ENCODE assay signal across 24 mouse cellular contexts in genomic region chr13:114109441-114109840, GRCm38 (mm10).
DNase-seq lines count a peak whose midpoint lies in the region; ATAC-seq lines count a peak whose summit lies in the region.
"Had no signal": no experiment of that assay in that cellular context is flagged by ENCODE, and none has a peak within 500 bp of the region (broad histone marks: within the 10 kb centered on the region; RNA-seq: fewer than 3 reads in every experiment).

No protein-coding gene starts in this region.

- no peak overlapping the region for H3K4me2 ChIP-seq in forebrain, embryonic 11.5 days (ENCODE audit: low read depth, low read length, severe bottlenecking)
- H3K4me2 ChIP-seq in midbrain, embryonic 11.5 days = no peak overlapping the region
- no peak overlapping the region for H3K4me2 ChIP-seq in midbrain, embryonic 16.5 days (ENCODE audit: low read length)
- no peak overlapping the region for H3K4me2 ChIP-seq in forebrain, embryonic 15.5 days (replicated peaks)
- H3K4me2 ChIP-seq: hindbrain, embryonic 13.5 days; neural tube, embryonic 15.5 days had no signal

- 76% methylated on average over 10 of the region's 10 CpGs for WGBS in forebrain, embryonic 11.5 days
- 80% methylated on average over 10 of the region's 10 CpGs for WGBS in forebrain, embryonic 10.5 days
- 87% methylated on average over 10 of the region's 10 CpGs for WGBS in midbrain, embryonic 11.5 days
- WGBS in midbrain, embryonic 16.5 days = 70% methylated on average over 10 of the region's 10 CpGs
- 41% methylated on average over 10 of the region's 10 CpGs for WGBS in forebrain, embryonic 15.5 days

- no peaks in the 10 kb centered on the region for H3K36me3 ChIP-seq in forebrain, embryonic 11.5 days (ENCODE audit: control insufficient read depth, insufficient read depth, low read length)
- H3K36me3 ChIP-seq in forebrain, embryonic 10.5 days (replicated peaks) = no peaks in the 10 kb centered on the region
- no peaks in the 10 kb centered on the region for H3K36me3 ChIP-seq in midbrain, embryonic 11.5 days (ENCODE audit: control insufficient read depth, insufficient read depth, low read length)
- H3K36me3 ChIP-seq in midbrain, embryonic 16.5 days (ENCODE audit: control insufficient read depth, insufficient read depth, low read length) = no peaks in the 10 kb centered on the region
- H3K36me3 ChIP-seq in forebrain, embryonic 15.5 days = no peaks in the 10 kb centered on the region
- H3K36me3 ChIP-seq: hindbrain, embryonic 13.5 days; neural tube, embryonic 15.5 days had no signal

- no peaks in the 10 kb centered on the region for H3K4me1 ChIP-seq in forebrain, embryonic 11.5 days (replicated peaks; ENCODE audit: control insufficient read depth, insufficient read depth, low read length)
- peaks cover 17% of the 10 kb centered on the region; the same call in 1 of the 2 replicates for H3K4me1 ChIP-seq in forebrain, embryonic 10.5 days
- H3K4me1 ChIP-seq in midbrain, embryonic 11.5 days (ENCODE audit: control insufficient read depth, insufficient read depth, low read length) = no peaks in the 10 kb centered on the region
- H3K4me1 ChIP-seq in midbrain, embryonic 16.5 days (ENCODE audit: control insufficient read depth, insufficient read depth, low read length) = 0 out of 2 replicates have a peak, but pooled peaks cover 3% of the 10 kb centered on the region
- peaks cover 15% of the 10 kb centered on the region for H3K4me1 ChIP-seq in forebrain, embryonic 15.5 days
- H3K4me1 ChIP-seq: hindbrain, embryonic 13.5 days had no signal

- H3K27me3 ChIP-seq in forebrain, embryonic 11.5 days (ENCODE audit: control insufficient read depth, insufficient read depth, low read length) = no peaks in the 10 kb centered on the region
- H3K27me3 ChIP-seq in forebrain, embryonic 10.5 days (ENCODE audit: poor library complexity, severe bottlenecking) = no peaks in the 10 kb centered on the region
- H3K27me3 ChIP-seq in midbrain, embryonic 11.5 days (ENCODE audit: control insufficient read depth, insufficient read depth, low read length) = no peaks in the 10 kb centered on the region
- no peaks in the 10 kb centered on the region for H3K27me3 ChIP-seq in midbrain, embryonic 16.5 days (ENCODE audit: control insufficient read depth, insufficient read depth, low read depth, low read length)
- H3K27me3 ChIP-seq in forebrain, embryonic 15.5 days = no peaks in the 10 kb centered on the region
- H3K27me3 ChIP-seq: CH12.LX; hindbrain, embryonic 13.5 days; neural tube, embryonic 15.5 days had no signal

- H3K9me3 ChIP-seq in forebrain, embryonic 11.5 days (ENCODE audit: control insufficient read depth, low read length) = no peaks in the 10 kb centered on the region
- no peaks in the 10 kb centered on the region for H3K9me3 ChIP-seq in forebrain, embryonic 10.5 days
- no peaks in the 10 kb centered on the region for H3K9me3 ChIP-seq in midbrain, embryonic 11.5 days (ENCODE audit: control insufficient read depth, low read length)
- no peaks in the 10 kb centered on the region for H3K9me3 ChIP-seq in midbrain, embryonic 16.5 days (replicated peaks; ENCODE audit: control insufficient read depth, low read length, poor library complexity, severe bottlenecking)
- H3K9me3 ChIP-seq in forebrain, embryonic 15.5 days = no peaks in the 10 kb centered on the region
- H3K9me3 ChIP-seq: hindbrain, embryonic 13.5 days; neural tube, embryonic 15.5 days had no signal

- no peak overlapping the region for H3K4me3 ChIP-seq in forebrain, embryonic 11.5 days (ENCODE audit: low read depth, low read length)
- H3K4me3 ChIP-seq in forebrain, embryonic 10.5 days = no peak overlapping the region
- no peak overlapping the region for H3K4me3 ChIP-seq in midbrain, embryonic 11.5 days (ENCODE audit: low read depth, low read length)
- no peak overlapping the region for H3K4me3 ChIP-seq in midbrain, embryonic 16.5 days (ENCODE audit: low read depth, low read length)
- no peak overlapping the region for H3K4me3 ChIP-seq in forebrain, embryonic 15.5 days
- H3K4me3 ChIP-seq: gastrocnemius, adult 2 months; hindbrain, embryonic 13.5 days; neural tube, embryonic 15.5 days had no signal

- ATAC-seq in forebrain, embryonic 11.5 days (replicated peaks; ENCODE audit: low FRiP score) = peak; percentile 42; the same call in 1 of the 2 replicates
- ATAC-seq in midbrain, embryonic 11.5 days (ENCODE audit: low FRiP score) = no peak
- no peak for ATAC-seq in midbrain, embryonic 16.5 days
- ATAC-seq in forebrain, embryonic 15.5 days (replicated peaks) = peak; percentile 28; the same call in 1 of the 2 replicates
- ATAC-seq: inflammation-experienced regulatory T-cells, adult 6 months had no signal

- no peak overlapping the region for H3K27ac ChIP-seq in forebrain, embryonic 11.5 days (ENCODE audit: low read depth, low read length)
- no peak overlapping the region for H3K27ac ChIP-seq in forebrain, embryonic 10.5 days
- no peak overlapping the region for H3K27ac ChIP-seq in midbrain, embryonic 11.5 days (ENCODE audit: low read depth, low read length)
- no peak overlapping the region for H3K27ac ChIP-seq in midbrain, embryonic 16.5 days (ENCODE audit: low read length)
- H3K27ac ChIP-seq in forebrain, embryonic 15.5 days (replicated peaks) = no peak overlapping the region
- H3K27ac ChIP-seq: gastrocnemius, adult 2 months; hindbrain, embryonic 13.5 days; liver, embryonic 14.5 days; neural tube, embryonic 15.5 days had no signal

- no peak overlapping the region for H3K9ac ChIP-seq in forebrain, embryonic 11.5 days (ENCODE audit: low read length)
- H3K9ac ChIP-seq in midbrain, embryonic 11.5 days (ENCODE audit: low read length) = no peak overlapping the region
- no peak overlapping the region for H3K9ac ChIP-seq in midbrain, embryonic 16.5 days (ENCODE audit: low read depth, low read length)
- H3K9ac ChIP-seq in forebrain, embryonic 15.5 days (replicated peaks) = no peak overlapping the region
- H3K9ac ChIP-seq: hindbrain, embryonic 13.5 days; liver, embryonic 14.5 days; neural tube, embryonic 15.5 days had no signal

- no peak for DNase-seq in forebrain, embryonic 11.5 days (ENCODE audit: low spot score)
- no peak for DNase-seq in forebrain, embryonic 10.5 days (ENCODE audit: extremely low spot score, low spot score)
- peak; percentile 70 for DNase-seq in midbrain, embryonic 11.5 days (ENCODE audit: low spot score, missing footprints)
- peak; percentile 53 for DNase-seq in Muller cell, postnatal 12 days (ENCODE audit: inconsistent ontology term)
- DNase-seq in gastrocnemius, adult 8-10 months (ENCODE audit: low spot score in 2 of 2) = no peak
- DNase-seq: adrenal gland, postnatal 10 days; cerebellum, adult 11 months; cerebellum, adult 9-10 months; cerebellum, postnatal 36 days; gastrocnemius, adult 2 months; kidney, adult 11 months; kidney, postnatal 14 days; layer of hippocampus, adult 9-11 months; liver; lung, adult 2 months; lung, postnatal 10 days; right cerebral cortex, adult 18-20 months had no signal

Comparison
In these comparisons a context has a peak if more than half of its experiments do, and no peak if none do; other contexts are left out.
1. ATAC-seq: peak in forebrain, embryonic 11.5 days (single experiment) and forebrain, embryonic 15.5 days (single experiment); none in midbrain, embryonic 11.5 days (single experiment) and midbrain, embryonic 16.5 days (single experiment).
2. DNase-seq: peak in midbrain, embryonic 11.5 days (single experiment) and Muller cell, postnatal 12 days (single experiment); none in forebrain, embryonic 11.5 days (single experiment), forebrain, embryonic 10.5 days (single experiment) and gastrocnemius, adult 8-10 months (0 of 2).